8 mouse cellular contexts compared by ENCODE assay signal in the genomic region with DNA sequence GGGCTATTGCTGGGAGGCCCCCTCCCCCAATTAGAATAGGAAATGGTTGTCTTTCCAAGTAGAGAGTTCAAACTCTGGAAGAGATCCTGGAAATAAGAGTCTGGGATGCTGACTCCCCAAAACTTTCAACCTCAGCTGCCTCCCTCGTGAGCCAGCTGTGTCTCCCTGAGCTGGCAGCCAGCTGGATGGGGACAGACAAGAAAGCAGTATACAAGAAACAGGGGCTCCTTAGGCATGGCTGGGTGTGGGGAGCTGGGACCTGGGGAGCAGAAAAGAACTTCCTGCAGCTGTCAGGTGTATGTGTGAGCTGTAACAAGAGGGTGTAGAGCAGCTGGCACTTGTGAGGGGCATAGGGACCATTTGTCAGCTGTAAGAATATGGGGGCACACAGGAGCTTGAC. TPM values are rescaled to one million over a fixed set of nuclear protein-coding genes. Genes with fewer than 3 reads are reported as not detected.
A peak's percentile ranks its signal among the peaks of the same experiment; 100 is the strongest.
DNase-seq lines count a peak whose midpoint lies in the region; ATAC-seq lines count a peak whose summit lies in the region.

No protein-coding gene starts in this region.

- peaks cover 17% of the 10 kb centered on the region for H3K36me3 ChIP-seq in forebrain, embryonic 10.5 days (replicated peaks)
- H3K36me3 ChIP-seq in forebrain, embryonic 11.5 days (ENCODE audit: control insufficient read depth, insufficient read depth, low read length): no peaks in the 10 kb centered on the region
- H3K36me3 ChIP-seq in lung, embryonic 16.5 days (ENCODE audit: control insufficient read depth, insufficient read depth, low read length): no peaks in the 10 kb centered on the region
- peaks cover 9% of the 10 kb centered on the region; the same call in 1 of the 2 replicates for H3K36me3 ChIP-seq in liver, embryonic 12.5 days

- peaks cover 64% of the 10 kb centered on the region for H3K4me1 ChIP-seq in forebrain, embryonic 10.5 days
- peaks cover 27% of the 10 kb centered on the region; the same call in 1 of the 2 replicates for H3K4me1 ChIP-seq in forebrain, embryonic 11.5 days (replicated peaks; ENCODE audit: control insufficient read depth, insufficient read depth, low read length)
- peaks cover 84% of the 10 kb centered on the region for H3K4me1 ChIP-seq in lung, embryonic 16.5 days (replicated peaks; ENCODE audit: control insufficient read depth, insufficient read depth, low read length)
- H3K4me1 ChIP-seq in liver, embryonic 12.5 days: peaks cover 89% of the 10 kb centered on the region

- DNase-seq in forebrain, embryonic 10.5 days (ENCODE audit: extremely low spot score, low spot score): no peak
- DNase-seq in forebrain, embryonic 11.5 days (ENCODE audit: low spot score): no peak
- DNase-seq in lung, postnatal 25 days (ENCODE audit: low spot score): no peak
- peak; percentile 79 to 85 for DNase-seq in thymus, postnatal 10 days (ENCODE audit: low spot score in 2 of 2)
- no peak for DNase-seq in urinary bladder, adult 18-20 months (ENCODE audit: low spot score in 2 of 2)
- no peak for DNase-seq in urinary bladder, postnatal 4 days (ENCODE audit: low spot score in 2 of 2)

- no peak overlapping the region for H3K9ac ChIP-seq in forebrain, embryonic 11.5 days (ENCODE audit: low read length)
- H3K9ac ChIP-seq in lung, embryonic 16.5 days (ENCODE audit: low read length): no peak overlapping the region
- H3K9ac ChIP-seq in liver, embryonic 12.5 days: no peak overlapping the region

- 68% methylated on average over 1 of the region's 1 CpGs for WGBS in forebrain, embryonic 10.5 days
- WGBS in forebrain, embryonic 11.5 days: 56% methylated on average over 1 of the region's 1 CpGs
- WGBS in lung, embryonic 16.5 days: 14% methylated on average over 1 of the region's 1 CpGs
- WGBS in liver, embryonic 12.5 days (ENCODE audit: insufficient replicate concordance): 71% methylated on average over 1 of the region's 1 CpGs

- no peak overlapping the region for H3K4me2 ChIP-seq in forebrain, embryonic 11.5 days (ENCODE audit: low read depth, low read length, severe bottlenecking)
- H3K4me2 ChIP-seq in lung, embryonic 16.5 days (ENCODE audit: low read depth, low read length): no peak overlapping the region
- no peak overlapping the region for H3K4me2 ChIP-seq in liver, embryonic 12.5 days

- ATAC-seq in forebrain, embryonic 11.5 days (replicated peaks; ENCODE audit: low FRiP score): no peak
- no peak for ATAC-seq in lung, embryonic 16.5 days (ENCODE audit: low read depth)
- ATAC-seq in liver, embryonic 12.5 days: no peak

- H3K4me3 ChIP-seq in forebrain, embryonic 10.5 days: no peak overlapping the region
- H3K4me3 ChIP-seq in forebrain, embryonic 11.5 days (ENCODE audit: low read depth, low read length): no peak overlapping the region
- H3K4me3 ChIP-seq in lung, embryonic 16.5 days (ENCODE audit: low read length): no peak overlapping the region
- H3K4me3 ChIP-seq in liver, embryonic 12.5 days: no peak overlapping the region

- H3K9me3 ChIP-seq in forebrain, embryonic 10.5 days: no peaks in the 10 kb centered on the region
- H3K9me3 ChIP-seq in forebrain, embryonic 11.5 days (ENCODE audit: control insufficient read depth, low read length): no peaks in the 10 kb centered on the region
- H3K9me3 ChIP-seq in lung, embryonic 16.5 days (ENCODE audit: control insufficient read depth, low read length): no peaks in the 10 kb centered on the region
- no peaks in the 10 kb centered on the region for H3K9me3 ChIP-seq in liver, embryonic 12.5 days (replicated peaks)

- H3K27me3 ChIP-seq in forebrain, embryonic 10.5 days (ENCODE audit: poor library complexity, severe bottlenecking): no peaks in the 10 kb centered on the region
- no peaks in the 10 kb centered on the region for H3K27me3 ChIP-seq in forebrain, embryonic 11.5 days (ENCODE audit: control insufficient read depth, insufficient read depth, low read length)
- no peaks in the 10 kb centered on the region for H3K27me3 ChIP-seq in lung, embryonic 16.5 days (ENCODE audit: control insufficient read depth, insufficient read depth, low read depth, low read length)
- no peaks in the 10 kb centered on the region for H3K27me3 ChIP-seq in liver, embryonic 12.5 days (replicated peaks)

- H3K27ac ChIP-seq in forebrain, embryonic 10.5 days: peak overlapping the region; percentile 82; the same call in 1 of the 2 replicates
- H3K27ac ChIP-seq in forebrain, embryonic 11.5 days (ENCODE audit: low read depth, low read length): no peak overlapping the region
- H3K27ac ChIP-seq in lung, embryonic 16.5 days (ENCODE audit: low read length): peak overlapping the region; percentile 98
- peak overlapping the region; percentile 41; the same call in 1 of the 2 replicates for H3K27ac ChIP-seq in liver, embryonic 12.5 days

RNA-seq across cellular contexts. Expression of gene Tnk2, which starts 16.4 kb away (rescaled TPM):
- polyA plus RNA-seq in forebrain, embryonic 10.5 days (2016; fragmentation: Nextera tagmentation; extraction: Ambion mirVana): 10.1 and 11.0 TPM in 2 replicates
- polyA plus RNA-seq in forebrain, embryonic 11.5 days (2014; fragmentation: Nextera tagmentation; extraction: Ambion mirVana): 11.2 and 12.1 TPM in 2 replicates
- polyA plus RNA-seq in lung, embryonic 16.5 days (2015; fragmentation: Nextera tagmentation; extraction: Ambion mirVana): 15.4 and 18.0 TPM in 2 replicates
- polyA plus RNA-seq in liver, embryonic 12.5 days (2016; fragmentation: Nextera tagmentation; extraction: Ambion mirVana): 6.3 and 6.6 TPM in 2 replicates

RNA-seq across cellular contexts. Expression of gene Tfrc, which starts 51.4 kb away (rescaled TPM):
- polyA plus RNA-seq in forebrain, embryonic 10.5 days (2016; fragmentation: Nextera tagmentation; extraction: Ambion mirVana): 71.3 and 72.0 TPM in 2 replicates
- polyA plus RNA-seq in forebrain, embryonic 11.5 days (2014; fragmentation: Nextera tagmentation; extraction: Ambion mirVana): 68.4 and 73.6 TPM in 2 replicates
- 57.3 and 58.4 TPM in 2 replicates for polyA plus RNA-seq in lung, embryonic 16.5 days (2015; fragmentation: Nextera tagmentation; extraction: Ambion mirVana)
- 327 and 339 TPM in 2 replicates for polyA plus RNA-seq in liver, embryonic 12.5 days (2016; fragmentation: Nextera tagmentation; extraction: Ambion mirVana)

Comparison
In these comparisons a context has a peak if more than half of its experiments do, and no peak if none do; other contexts are left out.
1. DNase-seq: peak in thymus, postnatal 10 days (2 of 2); none in forebrain, embryonic 10.5 days (single experiment), forebrain, embryonic 11.5 days (single experiment), lung, postnatal 25 days (single experiment), urinary bladder, adult 18-20 months (0 of 2) and urinary bladder, postnatal 4 days (0 of 2).